Mouse (Mus musculus) kidney, adult 18-20 months (tissue): Measurements from ENCODE around the gene Ralgps2.

ENCODE experiments used
- DNase-seq: peaks from one replicate; pipeline ENCODE4 v3.0.0; 2021

Ralgps2 gene

GRCm38 (mm10) chr1:156801276-156801675 lies 138.2 kb downstream of the Ralgps2 start:
- no peak for DNase-seq

- DNase-seq: no peak
Observed at GRCm38 (mm10) chr1:156796251-156796650, 143.2 kb downstream of the Ralgps2 start.

GRCm38 (mm10) chr1:156789844-156790490 lies 149.5 kb downstream of the Ralgps2 start:
- no peak for DNase-seq

- DNase-seq: no peak
Observed at GRCm38 (mm10) chr1:156787164-156787863, 152.1 kb downstream of the Ralgps2 start.

- DNase-seq: no peak
Observed at GRCm38 (mm10) chr1:156786074-156786473, 153.4 kb downstream of the Ralgps2 start.

- no peak for DNase-seq
Observed at GRCm38 (mm10) chr1:156784974-156785373, 154.5 kb downstream of the Ralgps2 start.

- DNase-seq: no peak
Observed at GRCm38 (mm10) chr1:156784116-156784515, 155.3 kb downstream of the Ralgps2 start.

GRCm38 (mm10) chr1:156781971-156782850 lies 157.2 kb downstream of the Ralgps2 start:
- no peak for DNase-seq

GRCm38 (mm10) chr1:156781076-156781741 lies 158.2 kb downstream of the Ralgps2 start:
- no peak for DNase-seq

- no peak for DNase-seq
Observed at GRCm38 (mm10) chr1:156780234-156781005, 159.0 kb downstream of the Ralgps2 start.

GRCm38 (mm10) chr1:156779595-156779994 lies 159.8 kb downstream of the Ralgps2 start:
- DNase-seq: no peak

- no peak for DNase-seq
Observed at GRCm38 (mm10) chr1:156778977-156779376, 160.4 kb downstream of the Ralgps2 start.

- DNase-seq: no peak
Observed at GRCm38 (mm10) chr1:156777896-156778295, 161.5 kb downstream of the Ralgps2 start.

- DNase-seq: no peak
Observed at GRCm38 (mm10) chr1:156775983-156776382, 163.4 kb downstream of the Ralgps2 start.

- DNase-seq: no peak
Observed at GRCm38 (mm10) chr1:156775190-156775589, 164.2 kb downstream of the Ralgps2 start.

- no peak for DNase-seq
Observed at GRCm38 (mm10) chr1:156770845-156771244, 168.6 kb downstream of the Ralgps2 start.

- no peak for DNase-seq
Observed at GRCm38 (mm10) chr1:156769621-156770297, 169.7 kb downstream of the Ralgps2 start.

- DNase-seq: no peak
Observed at GRCm38 (mm10) chr1:156769163-156769562, 170.3 kb downstream of the Ralgps2 start.

GRCm38 (mm10) chr1:156765311-156765710 lies 174.1 kb downstream of the Ralgps2 start:
- no peak for DNase-seq

- no peak for DNase-seq
Observed at GRCm38 (mm10) chr1:156764584-156764983, 174.8 kb downstream of the Ralgps2 start.

- DNase-seq: no peak
Observed at GRCm38 (mm10) chr1:156763280-156763679, 176.1 kb downstream of the Ralgps2 start.

GRCm38 (mm10) chr1:156761430-156761801 lies 178.0 kb downstream of the Ralgps2 start:
- DNase-seq: peak; percentile 33
